ENCODE assay signal across 9 mouse cellular contexts in genomic region chr5:130120904-130121303, GRCm38 (mm10). TPM values are rescaled to one million over a fixed set of nuclear protein-coding genes. Genes with fewer than 3 reads are reported as not detected.
DNase-seq lines count a peak whose midpoint lies in the region; ATAC-seq and TF ChIP-seq lines count a peak whose summit lies in the region.
"Had no signal": no experiment of that assay in that cellular context is flagged by ENCODE, and none has a peak within 500 bp of the region (broad histone marks: within the 10 kb centered on the region; RNA-seq: fewer than 3 reads in every experiment).

No protein-coding gene starts in this region.

- TF ChIP-seq CTCF in kidney, adult 2 months (conservative IDR thresholded peaks at IDR 0.05; ENCODE audit: insufficient read depth, insufficient read length, low read depth, low read length): no peak

- H3K36me3 ChIP-seq in kidney, adult 2 months (ENCODE audit: control insufficient read depth, insufficient read depth, low read length): no peaks in the 10 kb centered on the region
- no peaks in the 10 kb centered on the region for H3K36me3 ChIP-seq in heart, embryonic 15.5 days
- peaks cover 2% of the 10 kb centered on the region; the same call in 1 of the 2 replicates for H3K36me3 ChIP-seq in limb, embryonic 15.5 days

- H3K27me3 ChIP-seq in kidney, adult 2 months (replicated peaks; ENCODE audit: control insufficient read depth, insufficient read depth, low read length): no peaks in the 10 kb centered on the region
- no peaks in the 10 kb centered on the region for H3K27me3 ChIP-seq in heart, embryonic 15.5 days
- H3K27me3 ChIP-seq in limb, embryonic 15.5 days: no peaks in the 10 kb centered on the region
- H3K27me3 ChIP-seq: liver, embryonic 13.5 days had no signal

- H3K9ac ChIP-seq in heart, embryonic 15.5 days: no peak overlapping the region
- no peak overlapping the region for H3K9ac ChIP-seq in limb, embryonic 15.5 days
- H3K9ac ChIP-seq: liver, embryonic 13.5 days had no signal

- peak; percentile 77 for ATAC-seq in heart, embryonic 15.5 days (replicated peaks; ENCODE audit: insufficient number of reproducible peaks, insufficient read depth, low FRiP score, low read depth)
- ATAC-seq in limb, embryonic 15.5 days (ENCODE audit: insufficient number of reproducible peaks, low FRiP score, low TSS enrichment, low read depth): peak; percentile 38; the same call in 1 of the 2 replicates
- no peak for ATAC-seq in erythroid progenitor cell, adult 5-6 weeks (replicated peaks; ENCODE audit: low FRiP score, poor library complexity, severe bottlenecking)
- ATAC-seq in activated CD4-positive, CD25-positive, alpha-beta regulatory T cell, adult 4 months: no peak

- no peak overlapping the region for H3K27ac ChIP-seq in kidney, adult 2 months (ENCODE audit: insufficient read depth, low read depth, low read length)
- no peak overlapping the region for H3K27ac ChIP-seq in heart, embryonic 15.5 days
- no peak overlapping the region; the same call in 1 of the 2 replicates for H3K27ac ChIP-seq in limb, embryonic 15.5 days
- H3K27ac ChIP-seq: liver, embryonic 13.5 days had no signal

- DNase-seq in kidney, adult 2 months: peak; percentile 35
- DNase-seq in kidney, adult 8-10 months: no peak
- peak; percentile 44 for DNase-seq in brain, adult 2 months (ENCODE audit: low read depth, low spot score)
- no peak for DNase-seq in right cerebral cortex, postnatal 4 days
- DNase-seq: liver, embryonic 13.5 days had no signal

- H3K4me1 ChIP-seq in kidney, adult 2 months (ENCODE audit: control insufficient read depth, insufficient read depth, low read length): no peaks in the 10 kb centered on the region
- no peaks in the 10 kb centered on the region for H3K4me1 ChIP-seq in heart, embryonic 15.5 days (replicated peaks)
- peaks cover 40% of the 10 kb centered on the region for H3K4me1 ChIP-seq in limb, embryonic 15.5 days
- H3K4me1 ChIP-seq: liver, embryonic 13.5 days had no signal

- H3K9me3 ChIP-seq in heart, embryonic 15.5 days (replicated peaks): no peaks in the 10 kb centered on the region
- H3K9me3 ChIP-seq in limb, embryonic 15.5 days: no peaks in the 10 kb centered on the region
- H3K9me3 ChIP-seq: liver, embryonic 13.5 days had no signal

- TF ChIP-seq POLR2A in kidney, adult 2 months (IDR thresholded peaks at IDR 0.05; ENCODE audit: low read depth, low read length): no peak

- WGBS in kidney, adult 2 months: 45% methylated on average over 6 of the region's 6 CpGs
- 52% methylated on average over 6 of the region's 6 CpGs for WGBS in heart, embryonic 15.5 days
- 58% methylated on average over 6 of the region's 6 CpGs for WGBS in limb, embryonic 15.5 days

- H3K4me3 ChIP-seq in kidney, adult 2 months (ENCODE audit: insufficient read depth, low read depth, low read length): no peak overlapping the region
- H3K4me3 ChIP-seq in heart, embryonic 15.5 days: no peak overlapping the region
- no peak overlapping the region for H3K4me3 ChIP-seq in limb, embryonic 15.5 days
- H3K4me3 ChIP-seq: liver, embryonic 13.5 days had no signal

- no peak overlapping the region for H3K4me2 ChIP-seq in heart, embryonic 15.5 days
- H3K4me2 ChIP-seq in limb, embryonic 15.5 days: no peak overlapping the region
- H3K4me2 ChIP-seq: liver, embryonic 13.5 days had no signal

RNA-seq across cellular contexts. Expression of gene Kctd7, which starts 23.8 kb away (rescaled TPM):
- 2.4 and 4.3 TPM in 2 replicates for polyA plus RNA-seq in kidney, adult 2 months (2012; rRNA removed)
- 4.1 and 5.8 TPM in 2 replicates for polyA plus RNA-seq in heart, embryonic 15.5 days (2015; fragmentation: Nextera tagmentation; extraction: Ambion mirVana)
- 6.4 and 6.9 TPM in 2 replicates for polyA plus RNA-seq in limb, embryonic 15.5 days (2015; fragmentation: Nextera tagmentation; extraction: Ambion mirVana)
- total RNA-seq in erythroid progenitor cell, adult 5-6 weeks (2015; ENCODE audit: low replicate concordance): 11.2 and 15.1 TPM in 2 replicates
- total RNA-seq in erythroid progenitor cell, adult 5-6 weeks (2017; ENCODE audit: low replicate concordance): 17.1 and 19.2 TPM in 2 replicates
- 1 to 10 TPM; 2.6 to 3.2 TPM for polyA plus RNA-seq in activated CD4-positive, CD25-positive, alpha-beta regulatory T cell, adult 4 months (2017; shearing (Covaris generic))

RNA-seq across cellular contexts. Expression of gene Tpst1, which starts 47.8 kb away (rescaled TPM):
- polyA plus RNA-seq in kidney, adult 2 months (2012; rRNA removed): 8.0 and 8.7 TPM in 2 replicates
- polyA plus RNA-seq in heart, embryonic 15.5 days (2015; fragmentation: Nextera tagmentation; extraction: Ambion mirVana): 27.2 and 33.2 TPM in 2 replicates
- 119 and 123 TPM in 2 replicates for polyA plus RNA-seq in limb, embryonic 15.5 days (2015; fragmentation: Nextera tagmentation; extraction: Ambion mirVana)
- total RNA-seq in erythroid progenitor cell, adult 5-6 weeks (2015; ENCODE audit: low replicate concordance): 5.0 and 11.7 TPM in 2 replicates
- 4.5 and 9.1 TPM in 2 replicates for total RNA-seq in erythroid progenitor cell, adult 5-6 weeks (2017; ENCODE audit: low replicate concordance)
- 1 to 10 TPM; 1.4 to 3.1 TPM for polyA plus RNA-seq in activated CD4-positive, CD25-positive, alpha-beta regulatory T cell, adult 4 months (2017; shearing (Covaris generic))

RNA-seq across cellular contexts. Expression of gene Rabgef1, which starts 50.7 kb away (rescaled TPM):
- 18.4 and 20.9 TPM in 2 replicates for polyA plus RNA-seq in kidney, adult 2 months (2012; rRNA removed)
- polyA plus RNA-seq in heart, embryonic 15.5 days (2015; fragmentation: Nextera tagmentation; extraction: Ambion mirVana): 19.3 and 19.9 TPM in 2 replicates
- 30.6 and 31.8 TPM in 2 replicates for polyA plus RNA-seq in limb, embryonic 15.5 days (2015; fragmentation: Nextera tagmentation; extraction: Ambion mirVana)
- total RNA-seq in erythroid progenitor cell, adult 5-6 weeks (2015; ENCODE audit: low replicate concordance): 47.4 and 56.6 TPM in 2 replicates
- total RNA-seq in erythroid progenitor cell, adult 5-6 weeks (2017; ENCODE audit: low replicate concordance): 91.1 and 102 TPM in 2 replicates
- 10 to 100 TPM; 21.4 to 32.6 TPM for polyA plus RNA-seq in activated CD4-positive, CD25-positive, alpha-beta regulatory T cell, adult 4 months (2017; shearing (Covaris generic))

Comparison
In these comparisons a context has a peak if more than half of its experiments do, and no peak if none do; other contexts are left out.
1. DNase-seq: peak in kidney, adult 2 months (single experiment) and brain, adult 2 months (single experiment); none in kidney, adult 8-10 months (0 of 2) and right cerebral cortex, postnatal 4 days (single experiment).
2. ATAC-seq: peak in heart, embryonic 15.5 days (single experiment) and limb, embryonic 15.5 days (single experiment); none in erythroid progenitor cell, adult 5-6 weeks (single experiment) and activated CD4-positive, CD25-positive, alpha-beta regulatory T cell, adult 4 months (single experiment).